Mouse (Mus musculus) bone marrow, adult 2 months (tissue): Measurements from ENCODE around the gene Tas2r126.

Source experiments
- CTCF ChIP-seq: fragments of 200-500 bp; IDR thresholded peaks from 2 replicates; pipeline ENCODE4 v1.5.1; 2011; ENCODE audit warnings: low read length, control low read depth; ENCODE audit not compliant: control insufficient read depth, insufficient read depth
- POLR2A ChIP-seq: fragments of 200-500 bp; IDR thresholded peaks from 2 replicates; pipeline ENCODE4 v1.6.1; 2011; ENCODE audit warnings: low read depth, mild to moderate bottlenecking, control low read depth, low read length, borderline replicate concordance; ENCODE audit not compliant: control insufficient read depth

- no peak for TF ChIP-seq POLR2A
- no peak for TF ChIP-seq CTCF
These were observed 42.5 kb upstream of the Tas2r126 start for GRCm38 (mm10) chr6:42391796-42392330.
